Mouse (Mus musculus): ENCODE measurements around the gene Syne1.
"Not testable (repeated sequence)": the region's sequence is repeated elsewhere in the genome, so short reads cannot be mapped to it uniquely, and the experiment has no call there.

Gene Syne1

DNA sequence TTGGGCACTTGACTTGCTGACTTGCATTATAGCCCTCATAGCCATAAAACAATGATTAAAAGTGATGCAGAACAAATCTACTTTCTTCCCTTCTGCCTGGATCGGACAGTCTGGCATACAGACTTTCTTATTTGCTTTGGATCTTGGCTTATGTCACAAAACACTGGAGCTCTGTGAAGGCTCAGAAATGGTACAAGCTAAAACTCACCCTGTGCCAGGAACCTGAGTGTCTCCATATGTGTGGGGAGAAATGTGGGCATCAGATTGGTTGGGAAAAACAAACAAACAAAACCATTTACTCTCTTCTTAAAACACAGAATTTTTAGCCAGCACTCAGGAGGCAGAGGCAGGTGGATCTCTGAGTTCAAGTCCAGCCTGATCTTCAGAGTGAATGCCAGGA is 30.6 kb downstream of the Syne1 start:
- DNase-seq (ENCODE audit: low read depth): no peak

DNA sequence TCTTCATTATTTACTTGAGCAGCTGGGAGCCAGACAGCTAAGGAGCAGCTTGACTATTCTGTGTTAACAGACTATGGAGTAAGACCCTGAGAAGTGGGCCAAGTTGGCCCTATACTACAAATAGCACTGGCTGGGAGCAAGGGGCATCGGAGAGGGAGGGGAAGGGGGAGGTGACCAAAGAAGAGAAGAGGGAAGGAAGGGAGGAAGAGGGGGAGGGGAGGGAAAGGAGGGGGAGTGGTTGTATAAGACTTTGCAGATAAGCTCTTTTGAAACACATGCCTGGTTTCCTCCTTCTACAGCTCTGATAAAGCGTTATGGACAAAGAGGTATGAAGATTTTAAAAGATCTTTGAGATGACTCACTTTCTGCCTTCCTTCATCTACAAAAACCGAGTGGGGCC is 36.0 kb downstream of the Syne1 start:
- DNase-seq (ENCODE audit: low read depth): no peak

DNA sequence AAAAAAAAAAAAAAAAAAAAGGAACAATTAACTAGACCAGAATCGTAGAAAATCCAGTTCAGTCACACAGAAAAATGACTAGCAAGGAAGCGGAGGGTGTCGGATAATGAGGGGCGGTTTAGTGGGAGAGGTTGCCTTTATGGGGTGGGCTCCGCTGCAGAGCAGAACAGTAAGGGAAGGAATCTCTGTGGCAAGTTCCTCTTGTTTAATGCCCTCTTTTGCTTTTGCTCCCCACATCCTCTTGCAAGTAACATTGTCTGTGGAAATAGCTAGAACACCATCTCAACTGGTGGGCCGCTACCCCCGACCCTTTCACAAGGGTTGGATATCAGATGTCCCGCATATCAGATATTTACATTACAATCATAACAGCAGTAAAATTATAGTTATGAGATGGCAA is 37.1 kb downstream of the Syne1 start:
- no peak for DNase-seq (ENCODE audit: low read depth)

DNA sequence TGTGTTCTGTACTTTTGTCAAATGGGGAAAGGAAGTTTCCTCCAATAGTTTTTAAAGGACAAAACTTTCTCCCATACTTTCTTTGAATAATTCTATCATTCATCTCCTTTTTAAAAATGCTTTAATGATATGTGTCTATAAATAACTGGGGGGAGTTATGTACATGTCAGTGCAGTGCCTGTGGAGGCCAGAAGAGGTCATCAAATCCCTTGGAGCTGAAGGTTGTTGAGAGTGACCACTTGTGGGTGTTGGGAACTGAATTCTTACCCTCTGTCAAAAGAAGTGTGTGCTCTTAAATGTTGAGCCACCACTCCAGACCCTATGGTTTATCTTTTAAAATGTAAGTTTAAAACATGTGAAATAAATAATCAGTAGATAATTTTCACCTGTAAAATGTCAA is 39.0 kb downstream of the Syne1 start:
- DNase-seq (ENCODE audit: low read depth): no peak

DNA sequence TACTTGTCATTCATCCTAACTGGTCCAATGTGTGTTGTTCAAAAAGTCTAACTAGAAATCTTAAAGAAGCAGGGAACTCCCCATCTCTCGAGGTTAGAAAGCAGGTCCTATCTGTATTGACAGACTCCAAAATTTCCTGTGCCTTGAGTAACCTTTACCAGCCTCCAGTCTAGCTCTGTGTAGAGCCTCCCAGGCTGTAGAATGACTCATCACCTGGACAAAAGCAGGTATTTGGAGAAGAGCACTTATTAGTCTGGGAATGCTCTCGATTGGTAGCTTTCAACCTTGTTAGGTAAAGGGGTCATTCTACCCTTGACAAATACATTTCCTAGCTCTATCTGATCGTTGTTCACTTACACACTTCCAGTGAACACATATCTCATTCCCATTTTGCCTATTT is 39.9 kb downstream of the Syne1 start:
- no peak for DNase-seq (ENCODE audit: low read depth)

DNA sequence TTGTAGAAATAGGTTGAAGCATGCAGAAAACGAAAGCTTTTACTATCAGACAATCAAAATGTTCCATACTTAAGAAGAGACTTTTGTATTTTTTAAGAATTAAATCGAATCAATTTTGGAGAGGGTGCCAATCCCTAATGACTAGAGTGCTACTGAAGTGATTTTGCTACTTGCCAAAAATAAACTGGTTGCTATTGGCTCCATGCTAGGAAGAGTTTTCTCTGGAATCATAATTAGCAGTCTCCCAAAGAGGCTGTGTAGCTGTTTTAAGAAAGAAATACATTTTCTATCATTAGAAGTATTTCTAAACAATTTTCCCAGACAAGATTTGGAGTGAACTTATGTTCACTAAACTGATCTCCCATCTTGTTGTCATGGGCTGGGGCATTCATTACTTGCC is 43.8 kb downstream of the Syne1 start:
- no peak for DNase-seq (ENCODE audit: low read depth)

DNA sequence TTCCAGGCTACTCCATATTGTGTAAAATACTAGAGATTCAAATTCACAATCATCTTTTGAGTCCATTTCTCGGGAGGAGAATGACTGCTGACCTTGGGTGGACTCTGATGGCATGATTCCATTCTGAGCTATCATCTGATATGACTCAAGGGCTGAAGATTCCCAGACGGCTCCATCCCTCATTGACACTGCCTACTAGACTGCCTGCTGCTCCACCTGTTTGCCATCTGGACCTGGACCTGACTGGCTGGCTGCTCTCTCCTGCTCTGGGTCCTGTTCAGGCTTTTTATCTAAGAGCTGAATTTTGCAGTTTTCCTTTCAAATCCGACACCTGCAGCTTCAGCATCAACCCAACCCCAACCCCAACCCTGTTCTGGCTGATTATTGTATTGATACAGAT is 46.5 kb downstream of the Syne1 start:
- no peak for DNase-seq (ENCODE audit: low read depth)

DNA sequence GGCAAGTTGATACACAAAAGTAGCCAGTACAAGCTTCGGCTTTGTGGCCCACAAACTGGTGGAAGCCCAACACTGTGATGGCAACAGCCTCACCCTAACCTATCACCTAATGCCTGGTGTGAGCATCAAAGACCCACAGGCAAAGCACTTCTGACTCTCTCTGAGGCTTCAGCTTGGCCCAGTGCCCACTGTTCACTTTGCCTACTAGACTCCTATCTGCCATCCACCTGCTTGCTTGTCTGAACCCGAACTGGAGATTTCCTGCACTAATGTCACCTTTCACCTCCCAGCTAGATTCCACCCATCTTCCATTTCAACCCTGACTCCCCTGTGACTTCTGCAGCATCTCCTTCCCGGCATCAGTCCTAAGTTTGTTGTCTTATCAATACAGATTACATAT is 47.4 kb downstream of the Syne1 start:
- no peak for DNase-seq (ENCODE audit: low read depth)

DNA sequence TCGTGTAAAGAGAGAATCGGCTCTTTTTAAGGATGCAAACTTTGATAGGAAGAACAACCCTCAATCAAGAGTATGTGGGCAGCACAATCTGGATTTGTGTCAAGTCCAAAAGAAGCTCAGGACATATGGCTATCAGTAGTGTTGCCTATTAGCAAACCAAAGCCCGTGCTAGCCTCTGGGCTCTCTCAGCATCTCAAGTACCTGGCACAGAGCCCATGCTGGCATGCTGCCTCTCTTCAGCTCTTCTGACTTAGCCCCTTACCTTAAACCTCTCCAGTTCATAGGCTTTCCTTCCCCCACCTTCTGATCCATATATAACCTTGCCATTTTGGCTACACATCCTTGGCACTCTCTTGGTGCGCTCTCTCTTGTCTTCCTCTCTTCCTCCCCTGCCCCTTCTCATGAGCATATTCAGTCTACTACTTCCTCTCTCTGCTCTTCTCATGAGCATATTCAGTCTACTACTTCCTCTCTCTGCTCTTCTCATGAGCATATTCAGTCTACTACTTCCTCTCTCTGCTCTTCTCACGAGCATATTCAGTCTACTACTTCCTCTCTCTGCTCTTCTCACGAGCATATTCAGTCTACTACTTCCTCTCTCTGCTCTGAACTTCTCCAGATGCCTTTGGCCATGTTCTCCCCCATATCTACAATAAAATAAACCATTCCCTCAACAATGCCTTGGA is 51.5 kb downstream of the Syne1 start:
- not testable (repeated sequence) for DNase-seq (ENCODE audit: low read depth)

DNA sequence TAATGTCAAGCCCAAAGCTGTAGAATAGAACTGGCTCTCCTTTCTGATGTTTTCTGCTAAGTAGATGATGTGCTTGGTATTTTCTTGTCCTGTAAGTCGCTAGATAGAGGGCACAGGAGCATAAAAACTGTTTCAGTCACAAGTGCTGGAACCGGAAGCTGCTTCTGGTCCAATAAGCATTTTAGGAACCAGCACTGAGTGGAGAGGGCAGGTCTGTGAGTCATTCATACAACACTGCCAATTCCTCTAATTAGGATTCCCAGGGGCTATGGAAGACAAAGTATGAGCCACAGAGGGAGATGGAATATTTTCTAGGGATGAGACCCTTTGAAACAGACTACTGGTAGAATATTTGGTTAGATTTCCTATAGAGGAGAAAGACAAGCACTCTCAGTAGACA is 53.4 kb downstream of the Syne1 start:
- no peak for DNase-seq (ENCODE audit: low read depth)

DNA sequence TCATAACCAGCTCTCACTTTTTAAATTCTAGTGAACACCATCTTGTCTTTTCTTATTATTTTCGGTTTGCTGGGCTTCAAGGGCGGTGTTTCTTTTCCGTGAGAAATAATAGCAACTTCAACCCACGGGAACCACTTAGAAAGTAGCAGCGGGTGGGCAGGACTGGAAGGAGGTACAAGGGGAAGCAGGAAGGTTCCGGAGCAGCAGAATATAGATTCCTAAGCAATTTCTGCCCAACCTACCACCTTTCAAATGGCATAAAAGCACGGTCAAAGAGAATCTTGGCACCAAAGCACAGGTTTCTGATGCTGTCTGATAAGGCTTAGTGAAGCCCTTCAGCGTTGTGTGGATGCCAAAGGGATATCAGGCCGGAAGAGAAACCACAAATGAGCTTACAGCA is 60.2 kb downstream of the Syne1 start:
- no peak for DNase-seq (ENCODE audit: low read depth)

DNA sequence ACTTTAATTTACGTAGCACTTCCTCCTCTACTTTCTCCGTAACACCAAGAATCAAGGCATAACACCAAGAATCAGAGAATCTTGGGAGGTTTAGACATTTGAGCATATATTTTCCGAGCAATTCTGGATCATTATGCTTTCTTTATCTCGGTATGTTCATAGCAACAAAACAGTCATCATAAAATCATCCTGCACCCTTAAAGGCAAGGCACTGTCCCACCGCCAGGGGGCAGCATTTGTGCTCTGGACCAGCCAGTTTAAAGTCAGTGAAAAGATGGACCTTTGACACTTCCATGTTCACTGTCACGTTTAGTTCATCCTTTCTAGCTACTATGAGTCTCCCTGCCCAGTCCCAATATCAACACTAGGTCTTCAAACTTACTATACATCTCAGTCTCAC is 61.3 kb downstream of the Syne1 start:
- DNase-seq (ENCODE audit: low read depth): no peak

DNA sequence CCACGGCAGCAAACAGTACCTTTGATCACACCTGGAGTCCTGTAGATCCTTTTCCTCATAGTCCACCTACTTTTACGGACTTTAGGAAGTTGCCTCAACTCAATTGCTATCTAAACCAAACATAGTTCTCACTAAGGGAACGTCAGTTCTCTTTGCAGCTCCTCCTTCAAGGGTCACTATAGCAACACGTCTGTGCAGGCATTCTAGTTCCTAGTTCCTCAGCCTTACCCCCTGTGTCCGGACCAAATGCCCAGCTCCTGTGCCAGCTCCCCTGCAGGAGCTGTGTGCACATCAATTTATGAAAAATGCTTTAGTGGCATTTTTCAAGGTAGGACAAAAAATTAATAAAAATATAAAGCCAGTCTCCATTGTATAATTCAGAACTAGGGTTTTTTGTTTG is 63.2 kb downstream of the Syne1 start:
- no peak for DNase-seq (ENCODE audit: low read depth)

DNA sequence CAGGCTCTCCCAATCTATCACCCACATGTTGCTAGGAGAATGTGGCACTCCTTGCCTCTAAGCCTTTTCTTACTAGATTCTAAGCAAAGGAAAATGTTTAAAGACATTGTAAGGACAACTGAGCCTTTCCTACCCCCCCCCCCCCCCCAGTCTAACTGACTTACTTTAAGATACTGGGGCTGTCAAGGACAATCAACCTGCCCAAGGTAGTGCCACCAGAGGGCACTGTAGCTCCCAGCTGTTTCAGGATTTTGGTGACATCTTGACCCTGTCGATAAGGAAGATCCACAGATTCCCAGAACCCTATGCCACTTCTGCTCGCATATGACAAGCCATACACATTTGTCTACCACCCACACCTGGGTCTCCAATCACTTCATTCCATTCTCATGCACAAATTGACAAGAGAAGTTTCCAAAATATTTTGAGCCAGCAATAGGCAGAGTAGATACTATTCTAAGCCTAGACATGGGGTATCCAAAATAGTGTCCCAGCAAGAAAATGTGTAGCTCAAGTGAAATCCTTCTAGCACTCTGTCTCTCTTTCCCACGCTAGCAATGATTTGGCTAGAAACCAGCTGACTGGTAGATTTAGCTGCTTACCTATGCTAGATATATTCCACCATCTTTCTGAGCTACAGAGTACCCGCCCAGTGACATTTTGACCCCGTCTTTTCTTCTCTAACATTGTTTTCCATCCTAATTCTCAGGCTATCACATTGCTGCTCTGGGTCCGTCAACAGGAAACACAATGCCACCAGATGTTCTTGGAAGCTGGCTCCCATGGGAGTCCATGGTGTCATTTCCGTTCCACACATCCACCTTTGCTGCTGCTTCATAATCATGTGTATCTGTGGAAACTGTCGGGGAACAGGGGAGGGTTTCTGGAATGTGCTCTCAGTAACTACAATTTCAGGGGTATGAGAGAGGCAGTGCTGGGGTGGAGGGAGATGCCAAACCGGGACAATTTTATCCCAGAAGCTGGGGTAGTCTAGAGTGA is 70.4 kb downstream of the Syne1 start:
- no peak for DNase-seq (ENCODE audit: low read depth)

DNA sequence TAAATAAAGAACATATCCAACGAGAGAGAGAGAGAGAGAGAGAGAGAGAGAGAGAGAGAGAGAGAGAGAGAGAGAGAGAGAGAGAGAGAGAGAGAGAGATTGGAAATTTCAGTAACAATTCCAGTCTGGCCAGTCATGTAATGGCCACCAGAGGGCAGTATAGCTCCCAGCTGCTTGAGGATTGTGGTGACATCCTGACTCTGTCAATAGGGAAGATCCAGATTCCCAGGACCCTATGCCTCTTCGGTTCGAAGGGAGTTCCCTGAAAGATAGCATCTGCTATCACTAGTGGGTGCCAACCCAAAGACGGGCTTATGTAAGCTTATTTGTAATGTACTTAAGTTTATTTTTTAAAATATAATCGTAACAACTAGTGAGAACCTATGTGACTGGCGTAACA is 71.2 kb downstream of the Syne1 start:
- DNase-seq (ENCODE audit: low read depth): peak; percentile 19

DNA sequence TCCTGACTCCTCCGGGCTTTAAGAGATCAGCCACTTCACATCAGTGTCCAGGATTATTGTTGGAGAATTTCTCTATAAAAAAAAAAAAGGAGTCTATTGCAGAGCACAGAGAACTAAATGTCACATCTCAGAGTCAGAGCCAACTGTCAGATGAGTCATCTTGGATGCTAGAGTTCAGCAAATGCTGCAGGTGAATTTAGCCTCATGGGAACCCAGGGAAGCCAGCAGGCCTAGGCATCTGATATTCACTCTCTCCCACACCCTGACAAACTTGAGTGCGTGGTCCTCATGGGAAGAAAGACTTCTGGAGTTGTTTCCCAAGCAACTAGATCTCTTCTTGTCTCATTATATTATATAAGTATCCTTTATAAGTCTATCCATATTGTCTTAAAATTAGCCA is 82.6 kb downstream of the Syne1 start:
- DNase-seq (ENCODE audit: low read depth): no peak

DNA sequence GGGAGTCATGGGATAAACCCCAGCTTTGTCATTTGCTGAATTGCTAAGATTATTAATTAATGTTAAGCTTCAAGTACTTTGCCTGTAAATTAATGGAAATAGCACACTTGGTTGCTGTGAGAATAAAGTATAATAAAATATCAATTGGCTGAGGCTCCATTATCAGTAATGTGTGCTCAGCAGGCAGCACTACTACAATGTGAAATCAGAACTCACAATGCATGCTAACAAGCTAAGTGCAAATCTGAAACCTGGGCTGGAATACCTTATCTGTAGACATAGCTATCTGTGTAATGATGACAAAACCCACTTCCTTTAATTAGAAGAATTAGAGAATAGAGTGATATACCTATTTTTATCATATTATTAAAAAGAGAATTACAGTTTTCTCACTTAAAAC is 97.5 kb downstream of the Syne1 start:
- DNase-seq (ENCODE audit: low read depth): no peak

DNA sequence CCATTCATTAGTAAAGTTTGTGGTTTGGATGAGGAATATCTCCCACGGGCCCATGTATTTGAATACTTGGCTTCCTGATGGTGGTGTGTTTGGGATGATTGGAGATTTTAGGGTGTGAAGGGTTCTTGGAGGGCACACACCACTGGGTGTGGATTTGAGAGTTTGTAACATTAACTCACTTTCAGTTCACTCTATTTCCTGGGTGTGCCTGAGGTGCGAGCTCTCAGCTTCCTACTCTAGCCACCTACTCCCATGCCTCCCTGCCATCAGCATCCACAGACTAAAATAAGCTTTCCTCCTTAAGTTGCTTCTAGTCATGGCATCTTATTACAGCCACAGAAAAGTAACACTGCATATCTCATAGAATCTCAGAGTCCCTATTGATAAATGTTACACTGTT is 101.3 kb downstream of the Syne1 start:
- no peak for DNase-seq (ENCODE audit: low read depth)

DNA sequence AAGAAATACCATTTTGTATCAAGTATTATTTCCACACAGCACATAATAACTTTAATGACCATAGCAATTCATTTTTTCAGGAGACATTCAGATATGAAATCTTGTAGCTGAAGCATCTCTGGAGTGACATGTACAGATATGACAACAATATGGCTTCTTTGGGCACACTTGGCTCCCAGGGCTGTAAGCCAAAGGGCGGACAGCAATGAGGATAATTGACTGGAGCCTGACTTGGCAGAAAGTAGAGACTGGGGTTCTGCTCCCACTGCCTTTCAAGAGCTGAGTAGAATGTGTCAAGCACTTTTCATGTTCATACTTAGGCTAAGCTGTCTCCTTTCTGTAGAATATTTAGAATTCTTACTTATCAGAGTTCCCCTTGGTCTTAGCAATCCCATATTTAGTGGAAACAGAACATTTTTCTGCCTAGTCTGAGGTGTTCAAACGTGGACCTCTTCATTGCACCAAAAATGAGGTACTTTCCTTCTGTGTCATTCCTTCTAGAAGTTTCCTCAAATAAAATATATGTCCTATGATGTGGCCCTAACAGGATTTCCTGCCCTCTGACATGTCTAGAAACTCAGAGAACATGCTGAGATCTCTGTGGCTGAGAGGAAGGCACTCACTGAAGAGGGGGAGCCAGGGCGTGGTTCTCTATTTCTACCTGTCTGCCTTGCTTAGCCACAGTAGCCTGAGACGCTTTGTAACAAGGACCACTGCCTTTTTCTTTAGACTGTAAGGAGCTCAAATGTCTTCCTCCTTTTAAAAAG is 103.1 kb downstream of the Syne1 start:
- no peak for DNase-seq (ENCODE audit: low read depth)

DNA sequence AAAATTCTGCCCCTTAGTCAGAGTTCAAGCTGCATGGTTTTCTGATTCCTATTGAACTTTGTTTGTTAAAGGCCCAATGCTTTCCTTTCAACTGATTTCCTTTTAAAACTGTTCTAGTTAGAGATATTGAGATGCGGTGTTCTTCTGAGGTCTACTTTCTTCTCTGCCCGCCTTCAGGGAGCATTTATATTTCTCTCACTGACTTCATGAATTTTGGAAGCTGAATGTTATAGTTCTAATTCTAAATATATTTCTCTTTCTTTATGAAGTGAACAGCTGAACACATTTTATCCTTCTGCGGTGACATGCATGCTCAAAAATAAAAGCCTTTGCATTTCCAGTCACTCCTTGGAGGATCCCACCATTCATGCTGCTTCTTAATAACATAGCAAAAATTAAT is 106.0 kb downstream of the Syne1 start:
- no peak for DNase-seq (ENCODE audit: low read depth)

DNA sequence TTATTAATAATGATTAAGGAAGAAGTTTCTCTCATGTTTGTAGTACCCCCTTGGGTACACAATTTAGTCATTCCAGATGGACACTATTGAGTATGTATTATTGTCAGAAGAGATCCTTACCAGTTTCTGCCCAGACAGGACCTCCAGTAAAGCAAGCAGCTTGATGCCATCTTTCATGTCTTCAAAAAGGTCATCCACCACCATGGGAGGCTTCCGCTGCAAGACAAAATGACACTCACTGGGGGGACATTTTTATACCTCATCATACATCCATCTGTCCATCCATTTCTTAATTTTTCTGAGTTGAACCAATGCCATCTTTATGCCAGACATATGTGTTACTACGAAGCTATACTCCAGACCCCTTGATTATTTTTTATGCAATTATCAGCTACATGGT is 108.3 kb downstream of the Syne1 start:
- DNase-seq (ENCODE audit: low read depth): no peak

DNA sequence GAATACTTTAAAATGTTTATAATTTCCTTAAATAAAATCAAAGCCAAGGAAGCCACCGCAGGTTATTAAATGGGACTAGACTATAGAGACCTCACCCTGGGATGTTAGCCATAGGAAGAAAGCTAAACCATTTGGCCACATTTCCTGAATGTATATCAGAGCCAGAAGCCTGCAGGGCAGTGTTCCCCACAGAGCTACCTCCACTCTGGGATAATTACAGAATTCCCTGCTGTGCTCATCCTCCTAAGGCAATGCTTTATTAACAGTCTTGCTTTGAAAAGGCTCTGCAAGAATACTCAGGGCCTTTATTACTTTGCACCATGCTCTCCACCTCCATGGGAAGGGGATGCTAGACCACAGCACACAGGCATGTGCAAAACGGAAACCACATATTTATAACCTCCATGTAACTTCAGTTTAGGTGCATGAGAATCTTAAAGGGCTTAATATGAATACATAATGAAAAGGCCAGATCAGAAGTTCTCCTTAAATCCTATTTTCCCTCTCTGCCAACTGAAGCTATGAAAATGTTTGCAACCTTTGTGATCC is 111.4 kb downstream of the Syne1 start:
- no peak for DNase-seq (ENCODE audit: low read depth)
